Mouse (Mus musculus) liver, postnatal 0 days (tissue): ENCODE results near the gene C730034F03Rik.

Experiments used
- CTCF ChIP-seq: sonication (generic); IDR thresholded peaks from 2 replicates; pipeline ENCODE4 v1.5.1; 2016; ENCODE audit warnings: antibody characterized with exemption, low read depth
- EP300 ChIP-seq: IDR thresholded peaks from 2 replicates; pipeline ENCODE4 v1.6.1; 2016; ENCODE audit warnings: antibody characterized with exemption, low read depth, mild to moderate bottlenecking

GRCm38 (mm10) chr15:89459821-89460220 is 30.4 kb downstream of the C730034F03Rik start:
- TF ChIP-seq CTCF (no peak), EP300 (no peak)
